Mouse (Mus musculus) kidney, adult 11 months (tissue): Measurements from ENCODE around the gene Pxmp4.

Source experiments
- DNase-seq: peaks from one replicate; pipeline ENCODE4 v3.0.0; 2022

The Pxmp4 gene

DNA sequence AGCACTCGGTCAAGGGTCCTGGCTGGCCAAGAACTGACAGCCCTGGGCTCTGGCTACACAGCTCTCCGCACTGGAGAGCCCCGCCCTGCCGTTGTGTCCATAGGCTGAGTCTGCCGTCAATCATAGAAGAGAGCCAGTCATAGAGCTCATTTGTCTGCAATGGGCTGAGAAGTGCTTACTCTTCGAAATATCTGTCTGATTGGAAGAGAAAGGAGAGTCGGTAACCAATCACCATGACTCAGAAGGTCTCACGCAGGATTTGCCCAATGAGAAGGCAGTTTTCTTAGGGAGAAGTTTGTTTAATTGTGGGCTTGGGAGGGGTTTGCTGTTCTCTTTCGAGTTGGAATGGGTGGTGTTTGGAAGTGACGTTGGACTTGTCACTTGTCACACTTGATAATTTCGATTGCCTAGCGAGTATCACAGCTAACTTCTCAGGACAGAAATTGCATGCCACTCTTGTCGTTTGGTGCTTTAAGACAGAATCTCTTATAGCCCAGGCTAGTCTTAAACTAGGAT is at the start of gene Pxmp4:
Gene Pxmp4, minus strand, starts transcription at position 71 of the 516 bp plus-strand sequence.
- DNase-seq: peak; percentile 100

DNA sequence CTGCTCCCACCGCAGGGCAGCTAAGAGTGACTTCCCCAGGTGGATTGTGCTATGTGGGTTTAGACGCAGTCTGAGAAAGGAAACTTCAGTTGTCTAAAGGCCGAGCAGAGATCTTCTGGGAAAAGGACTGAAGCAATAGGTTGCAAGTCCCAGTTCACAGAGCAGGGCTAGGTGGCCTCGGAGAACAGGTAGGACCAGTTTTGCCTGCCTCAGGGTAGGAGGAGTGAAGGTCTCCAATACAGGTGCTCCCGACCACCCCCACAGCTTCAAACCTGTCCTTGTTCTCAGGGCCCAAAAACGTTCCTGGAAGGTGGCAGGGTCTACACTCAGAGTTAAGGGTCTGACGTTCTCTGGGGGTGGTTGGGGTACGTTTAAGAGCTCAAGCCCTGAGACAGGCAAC is 47.9 kb upstream of the Pxmp4 start, which contains the start of gene Chmp4b:
Gene Chmp4b, plus strand, starts transcription at position 343 of the 400 bp plus-strand sequence.
- DNase-seq: peak; percentile 78

DNA sequence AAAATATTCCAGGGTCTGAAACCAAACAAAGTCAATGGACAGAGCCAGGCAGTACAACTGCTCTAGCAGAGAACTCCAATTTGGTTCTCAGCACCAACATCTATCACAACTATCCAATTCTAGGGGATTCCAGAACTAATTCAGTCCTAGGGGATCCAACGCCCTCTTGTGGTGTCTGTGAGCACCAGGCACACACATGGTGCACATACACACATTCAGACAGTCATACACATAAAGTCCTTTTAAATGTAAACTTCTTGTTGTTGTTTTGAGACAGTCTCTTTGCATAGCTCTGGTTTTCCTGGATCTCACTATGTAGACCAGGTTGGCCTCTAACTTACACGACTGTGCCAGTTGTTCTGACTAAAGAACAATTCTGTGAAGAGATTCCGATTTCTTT is 46.9 kb upstream of the Pxmp4 start:
- no peak for DNase-seq

DNA sequence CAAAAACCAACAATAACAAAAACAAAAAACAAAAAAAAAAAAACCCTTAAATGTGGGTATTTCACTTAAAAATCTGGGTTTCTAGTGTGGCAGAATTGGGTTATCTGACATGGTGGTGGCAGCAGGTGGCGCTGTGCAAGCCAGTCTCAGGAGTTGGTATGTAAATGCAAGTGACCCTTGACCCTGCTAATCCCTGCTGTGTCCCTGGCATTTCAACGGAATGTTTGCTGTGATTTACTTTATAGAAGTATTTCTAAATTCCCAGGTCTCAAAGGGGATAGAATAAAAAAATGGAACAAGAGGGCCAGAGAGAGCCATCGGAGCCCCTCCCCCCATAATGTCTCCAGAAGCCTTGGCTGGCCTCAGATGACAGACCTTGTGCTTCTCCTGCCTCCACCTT is 44.6 kb upstream of the Pxmp4 start:
- DNase-seq: peak; percentile 48

DNA sequence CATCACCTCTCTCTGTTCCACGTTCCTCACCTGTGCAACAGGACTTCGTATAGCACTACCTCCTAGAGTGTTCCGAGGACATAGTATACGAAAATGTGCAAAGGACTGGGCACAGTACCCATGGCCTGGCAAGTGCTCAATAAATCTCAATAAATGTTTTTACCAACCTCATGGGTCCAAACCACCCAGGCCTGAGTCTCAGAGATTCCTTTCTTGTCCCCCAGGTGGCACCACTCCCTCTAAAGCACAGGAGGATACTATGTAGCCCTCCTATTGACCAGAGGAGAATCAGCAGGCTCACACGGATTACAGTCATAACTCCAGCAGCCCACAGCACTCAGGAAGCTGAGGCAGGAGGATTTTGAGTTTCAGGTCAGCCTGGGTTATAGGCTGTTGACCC is 43.1 kb upstream of the Pxmp4 start:
- no peak for DNase-seq

DNA sequence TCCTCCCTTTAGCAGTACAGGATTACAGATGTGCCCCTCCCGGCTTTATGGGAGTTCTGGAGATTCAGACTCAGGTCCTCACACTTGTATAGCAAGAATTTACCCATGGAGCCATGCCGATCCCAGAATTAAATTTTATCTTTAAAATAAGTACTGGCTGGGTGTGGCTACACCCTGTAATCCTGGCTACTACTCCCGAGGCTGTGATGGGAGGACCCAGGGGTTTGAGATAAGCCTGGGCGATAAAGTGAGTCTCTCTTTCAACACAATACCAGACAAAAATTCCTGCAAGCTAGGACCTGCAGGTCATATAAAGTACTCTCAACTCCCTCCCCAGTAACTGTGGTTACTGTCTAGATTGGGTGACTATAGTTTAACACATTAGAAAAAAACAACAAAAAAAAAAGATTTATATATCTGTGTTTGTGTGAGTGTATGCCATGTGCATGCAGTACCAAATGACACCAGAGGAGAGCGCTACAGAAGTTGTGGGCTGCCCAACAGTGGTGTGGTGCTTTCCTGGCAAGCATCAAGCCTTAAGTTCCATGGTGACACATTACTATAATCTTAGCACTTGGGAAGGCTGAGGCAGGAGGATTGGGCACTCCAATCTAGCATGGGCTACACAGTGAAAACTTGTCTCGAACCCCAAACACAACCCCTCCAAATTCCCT is 39.3 kb upstream of the Pxmp4 start:
- no peak for DNase-seq

DNA sequence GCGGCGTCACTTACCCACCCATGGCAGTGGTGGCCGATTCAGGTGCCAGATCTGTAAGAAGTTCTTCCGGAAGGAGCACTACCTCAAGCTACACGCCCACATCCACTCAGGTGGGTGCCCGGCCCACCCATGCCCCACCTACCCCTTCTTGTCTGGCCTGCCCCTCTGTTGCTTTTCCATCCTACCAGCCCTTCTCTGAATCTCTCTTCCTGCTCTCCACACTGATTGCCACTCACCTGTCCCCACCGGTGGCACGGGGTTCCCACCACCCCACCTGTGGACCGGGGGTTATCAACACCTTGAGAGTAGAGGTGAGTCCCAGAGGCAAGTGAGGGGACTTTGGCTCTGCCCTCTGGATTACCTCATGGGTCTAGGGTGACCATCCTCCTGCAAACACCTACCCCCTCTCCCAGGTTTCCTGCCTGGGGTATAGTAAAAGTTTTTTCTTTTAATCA is 38.5 kb upstream of the Pxmp4 start:
- DNase-seq: no peak

DNA sequence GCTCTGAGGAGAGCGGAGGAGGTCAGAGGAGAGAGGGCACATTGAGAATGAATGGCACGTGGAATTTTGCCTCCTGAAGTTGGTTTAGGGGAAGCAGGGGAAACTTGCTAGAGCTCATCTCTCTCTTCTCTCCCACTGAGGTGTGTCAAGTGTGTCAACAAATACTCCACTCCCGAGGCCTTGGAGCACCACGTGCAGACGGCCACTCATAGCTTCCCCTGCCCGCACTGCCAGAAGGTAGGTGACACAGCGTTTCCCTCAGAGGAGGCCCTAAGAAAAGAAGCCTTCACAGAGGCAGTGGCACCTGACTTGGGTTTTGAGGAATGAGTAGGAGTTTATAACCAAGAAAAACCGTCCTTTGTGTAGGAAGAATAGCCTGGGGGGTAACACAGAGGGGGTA is 37.7 kb upstream of the Pxmp4 start:
- no peak for DNase-seq

DNA sequence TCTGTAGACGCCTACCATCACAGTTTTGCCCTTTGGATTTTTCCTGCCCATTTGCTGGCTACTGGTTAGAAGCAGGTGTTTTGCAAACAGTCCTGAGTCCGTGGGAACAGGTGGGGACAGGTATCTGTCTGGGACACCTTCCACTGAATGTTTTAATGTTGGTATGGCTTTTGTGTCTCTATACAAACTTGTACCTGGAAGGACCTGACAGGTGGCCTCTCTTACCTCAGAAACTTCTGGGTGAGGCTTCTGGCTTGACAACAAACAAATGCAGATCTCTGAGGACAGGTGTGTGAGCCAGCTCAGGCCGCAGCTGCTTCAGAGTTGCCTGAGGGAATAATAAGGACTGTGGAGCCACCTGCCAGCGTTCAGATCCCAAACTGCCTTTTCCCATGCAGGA is 35.6 kb upstream of the Pxmp4 start:
- DNase-seq: no peak

DNA sequence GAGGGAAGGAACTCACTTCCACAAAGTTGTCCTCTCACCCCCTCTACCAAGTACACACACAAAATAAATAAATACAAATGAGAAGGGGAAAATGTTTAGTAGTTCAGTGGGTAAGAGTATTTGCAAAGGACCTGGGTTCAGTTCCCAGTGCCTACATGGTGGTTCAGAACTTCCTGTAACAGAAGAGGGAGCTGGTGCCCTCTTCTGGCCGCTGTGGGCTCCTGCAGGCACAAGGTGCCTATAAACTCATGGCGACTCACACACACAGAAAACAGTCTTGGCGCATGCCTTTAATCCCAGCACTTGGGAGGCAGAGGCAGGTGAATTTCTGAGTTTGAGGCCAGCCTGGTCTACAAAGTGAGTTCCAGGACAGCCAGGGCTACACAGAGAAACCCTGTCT is 35.0 kb upstream of the Pxmp4 start:
- DNase-seq: no peak

DNA sequence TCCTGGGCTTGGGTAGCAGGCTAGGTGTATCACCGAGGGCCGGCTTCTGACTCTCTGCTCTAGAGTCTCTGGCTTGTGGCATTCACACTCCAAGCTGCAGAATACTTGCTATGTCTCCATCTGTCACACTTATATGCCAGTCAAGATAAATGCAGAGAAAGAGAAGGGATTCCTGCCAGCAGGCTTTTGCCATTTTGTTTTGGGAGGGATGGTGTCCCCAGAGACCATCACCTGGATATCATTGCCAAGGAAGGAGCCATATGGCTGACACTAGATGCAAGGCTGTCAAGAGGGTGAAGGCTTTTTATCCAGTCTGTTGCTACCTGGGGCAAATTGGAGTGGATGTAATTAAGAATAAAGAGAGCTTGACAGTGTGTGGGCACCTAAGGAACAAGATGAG is 32.3 kb upstream of the Pxmp4 start:
- no peak for DNase-seq

DNA sequence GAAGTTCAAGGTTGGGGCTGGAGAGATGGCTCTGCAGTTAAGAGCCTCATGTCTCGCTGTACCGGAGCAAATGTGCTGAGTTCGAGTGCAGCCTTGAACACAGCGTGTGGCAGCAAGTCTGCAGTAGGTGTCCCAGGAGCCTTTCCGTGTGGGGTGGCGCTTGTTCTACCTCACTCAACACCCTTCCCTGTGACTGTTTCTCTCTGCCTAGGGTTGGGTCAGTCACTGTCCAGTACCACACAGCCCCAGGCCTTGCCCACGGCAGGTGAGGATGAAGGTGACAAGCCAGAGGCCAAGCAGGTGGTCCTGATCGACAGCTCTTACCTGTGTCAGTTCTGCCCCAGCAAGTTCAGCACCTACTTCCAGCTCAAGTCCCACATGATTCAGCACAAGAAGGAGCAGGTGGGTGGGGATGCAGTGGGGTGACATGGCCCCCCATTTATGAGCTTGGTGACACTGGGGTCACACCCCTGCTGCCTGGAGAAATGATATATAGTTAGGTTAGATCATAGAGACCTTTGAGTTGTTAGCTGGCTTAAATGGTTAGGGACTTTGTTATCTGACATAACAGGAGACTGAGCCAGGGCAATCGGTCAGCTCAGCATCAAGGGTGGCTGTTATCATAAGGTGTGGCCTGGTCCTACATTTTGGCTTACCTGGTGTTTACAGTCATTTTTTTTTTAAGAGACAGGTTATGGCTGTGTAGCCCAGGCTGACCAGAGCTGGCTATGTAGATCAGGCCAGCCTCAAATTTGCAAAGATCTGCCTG is 30.6 kb upstream of the Pxmp4 start:
- DNase-seq: no peak

DNA sequence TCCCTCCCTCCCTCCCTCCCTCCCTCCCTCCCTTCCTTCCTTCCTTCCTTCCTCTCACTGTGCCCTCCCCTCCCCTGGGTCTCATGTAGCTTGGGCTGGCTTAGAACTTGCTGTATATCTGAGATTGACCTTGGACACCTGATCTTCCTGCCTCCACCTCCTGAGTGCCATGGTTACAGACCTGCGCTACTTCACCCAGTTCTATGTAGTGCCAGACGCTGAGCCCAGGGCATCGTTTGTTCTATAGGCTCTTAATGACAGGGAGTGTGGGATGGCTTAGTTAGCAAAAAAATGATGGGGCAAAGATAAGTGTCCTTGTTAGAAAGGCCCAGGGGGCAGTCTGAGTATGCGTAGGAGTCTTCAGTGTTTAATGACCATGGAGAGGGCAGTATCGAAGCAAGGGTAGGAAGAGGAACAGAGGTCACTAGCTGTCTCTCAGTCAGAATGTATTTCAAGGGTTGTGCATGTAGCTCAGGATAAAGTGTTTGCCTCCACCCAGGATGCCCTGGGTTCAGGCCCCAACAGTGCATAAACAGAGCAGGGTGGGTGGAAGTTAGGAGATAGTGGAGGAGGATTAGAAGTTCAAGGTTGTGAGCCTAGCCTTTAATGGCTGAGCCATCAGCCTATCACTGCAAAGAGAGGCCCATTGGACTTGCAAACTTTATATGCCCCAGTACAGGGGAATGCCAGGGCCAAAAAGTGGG is 29.7 kb upstream of the Pxmp4 start:
- no peak for DNase-seq

DNA sequence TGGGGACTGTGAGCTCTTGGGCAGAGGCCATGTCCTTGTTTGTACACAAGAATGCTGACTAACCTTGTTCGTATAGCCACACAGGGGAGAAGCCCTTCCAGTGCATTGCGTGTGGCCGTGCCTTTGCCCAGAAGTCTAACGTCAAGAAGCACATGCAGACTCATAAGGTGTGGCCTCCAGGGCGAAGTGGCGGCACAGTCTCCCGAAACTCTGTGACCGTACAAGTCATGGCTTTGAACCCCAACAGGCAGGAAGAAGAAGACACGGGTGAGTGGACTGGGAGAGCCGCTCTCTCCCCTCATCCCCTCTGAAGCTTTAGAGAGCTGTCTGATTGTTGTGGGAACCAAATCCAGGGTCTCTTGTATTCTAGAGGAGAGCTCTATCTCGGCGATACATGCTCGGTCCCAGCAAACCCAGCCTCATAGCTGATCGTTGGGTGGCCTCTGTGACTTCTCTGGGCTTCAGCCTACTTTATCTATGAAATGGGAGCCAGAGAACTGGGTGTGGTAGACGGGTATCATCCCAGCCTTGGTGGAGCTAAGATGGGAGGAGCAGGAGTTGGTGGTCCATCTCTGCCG is 28.8 kb upstream of the Pxmp4 start:
- no peak for DNase-seq

DNA sequence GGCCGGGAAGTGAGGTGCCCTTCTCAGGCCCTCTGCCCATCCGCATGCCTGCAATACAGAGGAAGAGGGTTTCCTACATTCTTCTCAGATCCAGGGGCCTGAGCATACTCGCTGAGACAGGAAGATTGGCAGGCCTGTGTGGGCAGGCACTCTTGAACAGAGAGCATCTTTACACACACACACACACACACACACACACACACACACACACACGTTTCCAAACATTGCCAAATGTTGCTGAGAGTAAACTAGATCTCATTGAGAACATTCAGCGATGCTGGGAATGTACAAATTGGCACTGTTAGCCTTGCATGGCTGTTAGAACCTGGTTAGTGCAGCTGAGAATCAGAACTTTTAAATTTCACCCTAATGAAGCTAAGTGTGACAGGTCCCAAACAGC is 27.0 kb upstream of the Pxmp4 start:
- DNase-seq: no peak

DNA sequence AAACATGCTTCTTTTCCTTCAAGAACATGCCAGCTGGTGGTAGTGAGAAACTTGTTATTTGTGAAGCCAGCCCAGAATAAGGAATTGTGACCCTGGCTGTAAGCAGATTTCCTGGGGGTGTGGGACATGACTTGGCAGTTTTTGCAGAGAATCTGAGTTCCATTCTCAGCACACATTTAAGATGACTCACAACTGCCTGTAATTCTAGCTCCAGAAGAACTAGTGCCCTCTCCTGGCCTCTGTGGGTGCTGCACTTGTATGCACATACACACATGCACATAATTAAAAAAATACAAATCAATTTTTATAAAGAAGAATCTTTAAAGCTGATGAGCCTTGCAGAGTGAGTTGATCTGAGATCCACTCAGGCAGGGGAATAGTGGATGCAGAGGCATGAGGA is 20.6 kb upstream of the Pxmp4 start:
- DNase-seq: no peak

DNA sequence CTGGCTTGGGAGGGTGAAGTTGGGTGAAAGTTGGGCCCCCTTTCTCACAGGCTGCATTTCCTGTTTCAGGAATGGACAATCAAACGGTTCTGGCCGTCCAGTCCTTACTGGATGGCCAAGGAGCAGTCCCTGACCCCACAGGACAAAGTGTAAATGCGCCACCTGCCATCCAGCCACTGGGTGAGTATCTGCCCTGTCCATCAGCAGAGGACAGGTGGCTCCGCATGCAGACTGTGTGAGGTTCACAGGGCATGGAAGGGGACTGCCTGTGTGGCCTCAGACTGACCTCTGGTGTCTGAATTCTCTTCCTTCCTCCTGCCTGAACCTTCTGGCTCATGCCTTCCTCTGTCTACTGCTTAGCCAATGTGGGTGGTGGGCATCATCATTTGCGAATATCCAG is 18.2 kb upstream of the Pxmp4 start:
- peak; percentile 47 for DNase-seq

DNA sequence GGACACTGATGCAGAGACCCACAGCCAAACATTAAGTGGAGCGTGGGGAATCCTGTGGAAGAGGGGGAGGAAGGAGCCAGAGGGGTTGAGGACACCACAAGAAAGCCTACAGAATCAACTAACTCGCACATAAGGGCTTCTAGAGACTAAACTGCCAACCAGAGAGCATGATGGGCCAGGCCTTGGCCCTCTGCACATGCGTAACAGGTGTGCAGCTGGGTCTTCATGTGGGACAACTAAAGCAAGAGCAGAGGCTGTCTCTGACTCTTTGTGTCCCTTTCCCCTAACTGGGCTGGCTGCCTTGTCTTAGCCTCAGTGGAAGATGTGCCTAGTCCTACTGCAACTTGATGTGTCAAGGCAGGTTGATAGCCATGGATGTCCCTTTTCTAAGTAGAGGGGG is 13.6 kb upstream of the Pxmp4 start:
- no peak for DNase-seq

DNA sequence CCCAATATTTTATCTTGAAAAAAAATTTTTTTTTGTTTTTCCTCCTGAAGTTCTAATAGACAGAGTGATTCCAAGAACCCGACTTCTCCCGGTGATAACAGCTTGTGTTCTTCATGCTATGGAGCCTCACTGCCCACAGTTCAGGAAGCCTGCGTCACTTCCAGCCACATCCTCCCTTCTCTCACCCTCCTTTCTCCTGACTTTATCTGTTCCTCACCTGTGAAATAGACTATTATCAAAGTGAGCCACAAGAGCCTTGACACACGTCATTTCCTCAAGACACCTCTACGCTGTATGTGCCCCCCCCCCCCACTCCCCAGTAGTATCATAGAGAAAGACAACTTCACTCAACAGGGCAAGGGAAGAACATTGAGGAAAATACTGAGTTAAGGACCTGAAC is 12.2 kb upstream of the Pxmp4 start:
- no peak for DNase-seq

DNA sequence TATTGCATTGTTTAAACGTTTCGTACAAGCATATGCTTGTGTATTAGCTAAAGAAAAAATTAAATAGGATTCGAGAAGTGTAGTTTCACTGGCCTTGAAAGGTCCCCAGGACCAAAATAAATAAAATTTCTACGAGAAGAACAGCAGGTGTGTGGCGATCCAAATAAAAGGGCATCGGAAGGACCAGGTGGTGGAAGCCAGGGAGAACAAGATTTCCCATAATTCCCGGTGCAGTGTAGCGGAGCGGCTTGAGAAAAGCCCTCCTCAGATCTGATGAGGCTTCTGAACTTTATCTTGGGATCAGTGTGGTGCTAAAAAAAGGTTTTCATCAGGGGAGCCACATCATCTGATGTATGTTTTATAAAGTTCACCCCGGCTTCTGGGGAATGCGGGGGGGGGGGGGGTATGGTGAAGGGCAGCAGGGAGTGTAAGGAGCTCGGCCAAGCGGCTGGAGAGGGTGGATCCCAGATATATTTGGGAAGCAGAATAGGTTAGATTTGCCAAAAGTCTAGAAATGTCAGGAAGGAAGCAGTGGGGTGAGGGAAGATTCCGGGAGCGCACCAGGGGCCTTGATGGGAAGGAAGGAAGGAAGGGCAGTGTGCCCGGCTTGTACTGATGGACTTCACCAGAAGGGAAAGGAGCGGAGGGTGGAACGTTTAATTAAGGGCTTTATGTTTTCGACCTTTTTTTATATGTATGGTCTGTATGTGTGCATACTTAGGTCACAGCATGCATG is 11.5 kb upstream of the Pxmp4 start:
- DNase-seq: no peak

DNA sequence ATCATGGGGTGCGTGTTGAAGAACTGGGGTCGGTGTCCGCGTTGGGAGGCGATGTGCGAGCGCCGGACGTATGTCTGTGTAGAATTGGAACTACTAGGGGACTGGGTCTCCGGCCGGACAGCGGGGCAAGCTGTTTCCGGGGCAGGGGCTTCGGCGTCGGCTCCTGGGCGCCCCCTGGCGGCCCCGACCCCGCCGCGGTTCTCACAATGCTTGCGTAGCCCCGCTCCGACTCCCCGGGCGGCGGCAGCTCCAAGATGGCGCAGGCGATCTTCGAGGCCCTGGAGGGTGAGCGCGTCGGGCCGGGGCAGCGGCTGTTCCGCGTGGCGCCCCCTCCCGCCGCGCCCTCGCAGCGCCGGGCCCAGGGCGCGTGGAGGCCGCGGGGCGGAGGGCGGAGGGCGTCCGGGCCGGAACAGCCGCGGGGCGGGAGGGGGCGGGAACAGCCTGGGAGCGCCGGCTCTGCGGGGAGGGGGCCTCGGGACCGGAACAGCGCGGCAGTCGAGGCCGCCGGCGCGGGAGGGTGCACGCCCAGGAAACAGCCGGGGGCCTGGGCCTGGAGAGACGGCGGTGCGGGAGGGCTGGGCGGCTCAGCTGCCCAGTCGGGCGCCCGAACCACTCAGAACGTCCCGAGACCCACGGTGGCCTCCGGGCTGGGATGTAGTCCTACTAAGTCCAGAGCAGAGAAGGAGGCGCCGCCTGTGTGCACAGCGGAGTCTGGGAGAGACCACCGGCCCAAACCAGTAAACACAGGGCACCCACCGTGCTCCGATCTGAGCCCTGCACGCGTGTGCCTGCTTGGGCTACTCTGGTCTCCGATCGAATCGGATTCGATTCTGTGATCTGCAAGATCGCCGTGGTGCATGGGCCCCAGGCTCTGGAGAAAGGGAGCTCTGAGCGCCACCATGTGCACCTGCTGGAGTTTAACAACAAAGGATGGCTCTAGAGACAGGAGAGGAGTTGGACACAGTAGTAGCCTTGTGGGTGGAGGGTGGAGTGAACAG is 9.9 kb upstream of the Pxmp4 start, which contains the start of the genes Zfp341 and 4930519P11Rik:
Gene Zfp341, plus strand, starts transcription at position 180 of the 998 bp plus-strand sequence.
Gene 4930519P11Rik, minus strand, starts transcription at position 320 of the 998 bp plus-strand sequence.
- peak; percentile 89 for DNase-seq
